Mouse (Mus musculus): ENCODE measurements at regions not wholly inside any gene's neighbourhood (a gene's known extent, or its start where the extent isn't known, plus 50 kb on each side); places are given as distances from the start of the nearest gene placed in this dataset.

GRCm38 (mm10) chr4:54184213-54184612 is 358.4 kb downstream of the Tmem38b start:
- no peak for TF ChIP-seq CTCF (IDR thresholded peaks at IDR 0.05; ENCODE audit: borderline replicate concordance, extremely low read depth, insufficient read depth, insufficient read length)
- no peak for TF ChIP-seq POLR2A (IDR thresholded peaks at IDR 0.05; ENCODE audit: borderline replicate concordance, extremely low read depth, insufficient read depth, insufficient read length, poor library complexity, severe bottlenecking)

Data from brain, embryonic 14.5 days (tissue).